Mouse (Mus musculus): ENCODE data around the gene Grb10.
A peak's percentile ranks its signal among the peaks of the same experiment; 100 is the strongest.

GRCm38 (mm10) chr11:11973366-11974014 is 65.0 kb downstream of the Grb10 start:
- TF ChIP-seq POLR2A (IDR thresholded peaks at IDR 0.05; ENCODE audit: low read depth, low read length) = no peak
- 0 out of 2 replicates have a peak, but pooled peaks have one; percentile 33 for TF ChIP-seq CTCF (IDR thresholded peaks at IDR 0.05; ENCODE audit: borderline replicate concordance, insufficient read depth, low read length)
